Mouse (Mus musculus): ENCODE results near the gene Nop2. TPM values are rescaled to one million over a fixed set of nuclear protein-coding genes. Genes with fewer than 3 reads are reported as not detected.
A peak's percentile ranks its signal among the peaks of the same experiment; 100 is the strongest.

The Nop2 gene
- polyA plus RNA-seq, 2 experiments = 48.5 to 54.2 TPM

GRCm38 (mm10) chr6:125095391-125096278, 36.1 kb upstream of the Nop2 start, which contains the start of gene Chd4:
Chd4 (plus strand) TSS chr6:125095981.
- Histone ChIP-seq H3K36me3 (ENCODE audit: control insufficient read depth, insufficient read depth, low read length) (peaks cover 33% of the 10 kb centered on the region), H3K4me3 (replicated peaks; ENCODE audit: low read length) (peak within 1 kb of the TSS; percentile 96), H3K4me2 (replicated peaks; ENCODE audit: low read depth, low read length, severe bottlenecking) (peak within 1 kb of the TSS; percentile 82), H3K27ac (replicated peaks; ENCODE audit: low read depth, low read length) (peak within 1 kb of the TSS; percentile 86), H3K9ac (ENCODE audit: low read depth, low read length, severe bottlenecking) (peak within 1 kb of the TSS; percentile 88), H3K9me3 (ENCODE audit: control insufficient read depth, low read length) (no peaks in the 10 kb centered on the region), H3K4me1 (ENCODE audit: control insufficient read depth, insufficient read depth, low read length) (peaks cover 26% of the 10 kb centered on the region), H3K27me3 (ENCODE audit: control insufficient read depth, insufficient read depth, low read length) (no peaks in the 10 kb centered on the region)
- 4% methylated on average over 27 of the region's 45 CpGs for WGBS
- ATAC-seq (ENCODE audit: low FRiP score, low read depth) (peak; percentile 87), DNase-seq (ENCODE audit: low spot score) (peak; percentile 95)
- TF ChIP-seq POLR2A (IDR thresholded peaks at IDR 0.05; ENCODE audit: borderline replicate concordance, extremely low read depth, insufficient read depth, insufficient read length) = peak; percentile 76; the same call in 1 of the 2 replicates

- Histone ChIP-seq H3K27me3 (ENCODE audit: control insufficient read depth, insufficient read depth, low read length) (no peaks in the 10 kb centered on the region), H3K4me1 (ENCODE audit: control insufficient read depth, insufficient read depth, low read length) (peaks cover 24% of the 10 kb centered on the region), H3K27ac (replicated peaks; ENCODE audit: low read depth, low read length) (peak overlapping the region; percentile 86), H3K9me3 (ENCODE audit: control insufficient read depth, low read length) (no peaks in the 10 kb centered on the region), H3K9ac (ENCODE audit: low read depth, low read length, severe bottlenecking) (peak overlapping the region; percentile 88), H3K4me3 (replicated peaks; ENCODE audit: low read length) (peak overlapping the region; percentile 96), H3K4me2 (replicated peaks; ENCODE audit: low read depth, low read length, severe bottlenecking) (peak overlapping the region; percentile 82), H3K36me3 (ENCODE audit: control insufficient read depth, insufficient read depth, low read length) (peaks cover 39% of the 10 kb centered on the region)
- WGBS = 0% methylated on average over 11 of the region's 32 CpGs
- ATAC-seq (ENCODE audit: low FRiP score, low read depth) (peak; percentile 13), DNase-seq (ENCODE audit: low spot score) (no peak)
- TF ChIP-seq POLR2A (IDR thresholded peaks at IDR 0.05; ENCODE audit: borderline replicate concordance, extremely low read depth, insufficient read depth, insufficient read length) = no peak
Measured at GRCm38 (mm10) chr6:125096279-125096596, 35.5 kb upstream of the Nop2 start.

GRCm38 (mm10) chr6:125096597-125097345, 34.9 kb upstream of the Nop2 start:
- Histone ChIP-seq H3K27ac (replicated peaks; ENCODE audit: low read depth, low read length) (peak overlapping the region; percentile 86), H3K4me3 (replicated peaks; ENCODE audit: low read length) (peak overlapping the region; percentile 96), H3K9ac (ENCODE audit: low read depth, low read length, severe bottlenecking) (peak overlapping the region; percentile 88), H3K4me2 (replicated peaks; ENCODE audit: low read depth, low read length, severe bottlenecking) (peak overlapping the region; percentile 82), H3K9me3 (ENCODE audit: control insufficient read depth, low read length) (no peaks in the 10 kb centered on the region), H3K4me1 (ENCODE audit: control insufficient read depth, insufficient read depth, low read length) (peaks cover 24% of the 10 kb centered on the region), H3K36me3 (ENCODE audit: control insufficient read depth, insufficient read depth, low read length) (peaks cover 44% of the 10 kb centered on the region), H3K27me3 (ENCODE audit: control insufficient read depth, insufficient read depth, low read length) (no peaks in the 10 kb centered on the region)
- 1% methylated on average over 35 of the region's 44 CpGs for WGBS
- TF ChIP-seq POLR2A (IDR thresholded peaks at IDR 0.05; ENCODE audit: borderline replicate concordance, extremely low read depth, insufficient read depth, insufficient read length) = no peak
- DNase-seq (ENCODE audit: low spot score) (peak; percentile 50), ATAC-seq (ENCODE audit: low FRiP score, low read depth) (0 out of 2 replicates have a peak, but pooled peaks have one; percentile 28)

DNA sequence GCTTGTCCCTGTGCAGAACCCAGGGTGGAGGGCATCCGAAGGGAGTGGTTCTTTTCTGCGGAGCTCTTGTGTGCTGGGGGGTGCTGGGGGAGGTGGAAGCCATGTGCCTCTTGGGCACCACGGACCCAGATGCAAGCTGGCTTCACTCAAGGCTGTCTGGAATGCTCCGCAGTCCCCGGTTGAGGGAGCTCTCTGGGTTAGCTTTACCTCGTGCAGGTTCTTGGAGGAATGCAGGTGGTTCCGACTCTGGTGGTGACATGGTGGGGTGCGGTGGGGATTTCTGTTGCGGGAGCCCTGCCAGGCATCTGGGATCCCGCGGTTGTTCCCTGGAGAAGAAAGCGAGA, 34.4 kb upstream of the Nop2 start:
- 2% methylated on average over 12 of the region's 12 CpGs for WGBS
- H3K4me1 ChIP-seq (ENCODE audit: control insufficient read depth, insufficient read depth, low read length) = peaks cover 24% of the 10 kb centered on the region
- no peak for TF ChIP-seq POLR2A (IDR thresholded peaks at IDR 0.05; ENCODE audit: borderline replicate concordance, extremely low read depth, insufficient read depth, insufficient read length)

GRCm38 (mm10) chr6:125097951-125098350, 33.8 kb upstream of the Nop2 start:
- H3K27me3 ChIP-seq (ENCODE audit: control insufficient read depth, insufficient read depth, low read length) = no peaks in the 10 kb centered on the region
- DNase-seq (ENCODE audit: low spot score) (no peak), ATAC-seq (ENCODE audit: low FRiP score, low read depth) (no peak)
- H3K9me3 ChIP-seq (ENCODE audit: control insufficient read depth, low read length) = no peaks in the 10 kb centered on the region
- TF ChIP-seq POLR2A (IDR thresholded peaks at IDR 0.05; ENCODE audit: borderline replicate concordance, extremely low read depth, insufficient read depth, insufficient read length) = no peak
- peaks cover 56% of the 10 kb centered on the region for H3K36me3 ChIP-seq (ENCODE audit: control insufficient read depth, insufficient read depth, low read length)
- WGBS = 58% methylated on average over 8 of the region's 8 CpGs
- no peak overlapping the region for H3K27ac ChIP-seq (replicated peaks; ENCODE audit: low read depth, low read length)
- H3K4me2 ChIP-seq (replicated peaks; ENCODE audit: low read depth, low read length, severe bottlenecking) = peak overlapping the region; percentile 82
- H3K4me3 ChIP-seq (replicated peaks; ENCODE audit: low read length) = peak overlapping the region; percentile 96
- H3K4me1 ChIP-seq (ENCODE audit: control insufficient read depth, insufficient read depth, low read length) = peaks cover 24% of the 10 kb centered on the region
- peak overlapping the region; percentile 88 for H3K9ac ChIP-seq (ENCODE audit: low read depth, low read length, severe bottlenecking)

More for the DNA sequence above, 34.4 kb upstream of the Nop2 start:
- H3K36me3 ChIP-seq (ENCODE audit: control insufficient read depth, insufficient read depth, low read length) = peaks cover 49% of the 10 kb centered on the region
- no peaks in the 10 kb centered on the region for H3K27me3 ChIP-seq (ENCODE audit: control insufficient read depth, insufficient read depth, low read length)
- H3K4me3 ChIP-seq (replicated peaks; ENCODE audit: low read length) = peak overlapping the region; percentile 96
- no peaks in the 10 kb centered on the region for H3K9me3 ChIP-seq (ENCODE audit: control insufficient read depth, low read length)
- ATAC-seq (ENCODE audit: low FRiP score, low read depth) (peak; percentile 5; the same call in 1 of the 2 replicates), DNase-seq (ENCODE audit: low spot score) (no peak)
- H3K4me2 ChIP-seq (replicated peaks; ENCODE audit: low read depth, low read length, severe bottlenecking) = peak overlapping the region; percentile 82
- H3K27ac ChIP-seq (replicated peaks; ENCODE audit: low read depth, low read length) = 0 out of 2 replicates have a peak overlapping the region, but pooled peaks have one; percentile 86
- H3K9ac ChIP-seq (ENCODE audit: low read depth, low read length, severe bottlenecking) = peak overlapping the region; percentile 88

Measured in limb, embryonic 14.5 days (tissue).